Mouse (Mus musculus): ENCODE data around the gene Fgf10. TPM values are rescaled to one million over a fixed set of nuclear protein-coding genes. Genes with fewer than 3 reads are reported as not detected.

The Fgf10 gene
- 0.06 TPM for polyA plus RNA-seq (2015; fragmentation: Illumina TruSeq; extraction: RNeasy Lipid Tissue Mini Kit (QIAGEN cat#74804); ENCODE audit: insufficient read depth, low replicate concordance)

GRCm38 (mm10) chr13:118669491-118669890 lies at the start of gene Fgf10:
Gene Fgf10, plus strand, starts transcription at chr13:118669791.

Data from spleen, adult 10 weeks (tissue).